Mouse (Mus musculus) v-Abl transformed pro-B cells (cell line): ENCODE measurements around the gene 1810049J17Rik.

Experiments
- in situ Hi-C, 2 experiments: fragments of 400-800 bp; cut with MboI; formaldehyde crosslinking; loops; one replicate each; pipeline ENCODE4 v1.15.1; 2025; ENCODE audit not compliant: unreplicated experiment in 2 of 2

1810049J17Rik gene

GRCm38 (mm10) chr15:12351470-12351869 lies 29.8 kb upstream of the 1810049J17Rik start:
- in situ Hi-C loops = no loop called here

DNA sequence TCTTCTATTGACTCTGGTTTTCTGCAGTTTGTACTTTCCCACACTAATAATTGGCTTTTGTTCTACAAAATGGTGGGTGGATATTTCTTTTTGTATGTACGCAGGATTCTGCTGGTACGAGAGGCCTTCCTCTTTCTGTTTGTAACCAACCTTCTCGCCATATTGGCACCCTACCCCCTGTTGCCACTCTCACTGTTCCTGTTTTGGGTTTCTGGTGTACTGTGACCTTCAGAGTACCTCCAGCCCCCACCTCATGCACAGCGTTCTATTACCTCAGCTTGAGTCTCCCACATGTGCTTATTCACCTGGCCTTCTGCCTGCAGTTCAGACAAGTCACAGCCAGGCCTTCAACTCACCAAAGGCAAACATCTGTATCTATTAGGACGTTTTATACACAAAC lies 28.1 kb upstream of the 1810049J17Rik start:
- in situ Hi-C loops = no loop called here

GRCm38 (mm10) chr15:12348950-12349349 lies 27.3 kb upstream of the 1810049J17Rik start:
- in situ Hi-C loops = no loop called here

GRCm38 (mm10) chr15:12346916-12347315 lies 25.2 kb upstream of the 1810049J17Rik start:
- in situ Hi-C loops = no loop called here

GRCm38 (mm10) chr15:12341401-12341758 lies 19.7 kb upstream of the 1810049J17Rik start:
- in situ Hi-C loops = no loop called here

- in situ Hi-C loops = no loop called here
Observed at GRCm38 (mm10) chr15:12340536-12341400, 19.1 kb upstream of the 1810049J17Rik start.

- in situ Hi-C loops = no loop called here
Observed at GRCm38 (mm10) chr15:12337779-12338137, 16.1 kb upstream of the 1810049J17Rik start.

DNA sequence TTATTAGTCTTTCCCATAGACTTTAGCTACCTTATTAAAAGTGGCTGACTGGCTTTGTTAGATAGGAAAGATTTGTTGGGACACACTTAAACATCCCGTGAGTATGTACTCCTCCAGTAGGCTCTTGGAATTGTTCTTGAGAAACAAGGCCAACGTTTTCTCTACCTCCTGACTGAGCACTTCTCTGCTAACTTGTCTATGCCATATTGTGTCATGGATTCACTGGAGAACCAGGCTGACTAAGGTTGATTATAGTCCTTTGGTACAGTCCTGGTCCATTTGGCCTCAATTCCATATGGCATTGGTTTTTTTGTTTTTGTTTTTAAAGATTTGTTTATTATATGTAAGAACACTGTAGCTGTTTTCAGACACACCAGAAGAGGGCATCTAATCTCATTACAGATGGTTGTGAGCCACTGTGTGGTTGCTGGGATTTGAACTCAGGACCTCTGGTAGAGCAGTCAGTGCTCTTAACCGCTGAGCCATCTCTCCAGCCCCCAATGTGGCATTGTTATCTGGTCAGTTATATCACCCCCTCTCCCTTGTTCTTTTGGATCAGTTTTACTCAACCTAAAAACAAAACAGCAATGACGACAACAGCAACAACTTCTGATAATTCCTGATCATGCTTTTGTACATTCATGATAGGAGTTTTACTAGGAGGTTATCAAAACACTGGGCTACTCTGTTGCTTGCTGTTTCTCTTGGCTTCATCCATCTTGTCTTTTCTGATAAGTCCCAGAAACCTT lies 15.5 kb upstream of the 1810049J17Rik start:
- in situ Hi-C loops = no loop called here

GRCm38 (mm10) chr15:12334381-12334780 lies 12.7 kb upstream of the 1810049J17Rik start:
- in situ Hi-C loops = no loop called here

DNA sequence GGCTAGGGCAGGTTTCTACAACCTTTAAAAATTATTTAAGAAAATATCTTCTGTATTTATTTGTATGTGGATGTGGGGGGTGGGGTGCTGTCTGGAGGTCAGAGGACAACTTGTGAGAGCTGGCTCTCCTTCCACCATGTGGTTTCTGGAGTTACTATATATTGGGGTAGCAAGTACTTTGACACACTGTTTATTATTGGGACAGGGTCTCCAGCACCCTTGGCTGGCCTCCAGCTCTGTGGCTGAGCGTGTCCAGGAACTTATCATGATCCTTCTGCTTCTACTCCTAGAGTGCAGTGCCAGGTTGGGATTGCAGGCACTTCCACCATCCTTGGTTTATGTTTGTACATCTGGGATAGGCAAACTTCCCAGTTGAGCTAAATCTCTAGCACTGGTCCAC lies 9.6 kb upstream of the 1810049J17Rik start:
- in situ Hi-C loops = no loop called here

GRCm38 (mm10) chr15:12330892-12331291 lies 9.2 kb upstream of the 1810049J17Rik start:
- in situ Hi-C loops = no loop called here

GRCm38 (mm10) chr15:12330389-12330788 lies 8.7 kb upstream of the 1810049J17Rik start:
- in situ Hi-C loops = no loop called here

- in situ Hi-C loops = no loop called here
Observed at GRCm38 (mm10) chr15:12324326-12324725, 2.6 kb upstream of the 1810049J17Rik start.

GRCm38 (mm10) chr15:12322676-12323402 lies 1.1 kb upstream of the 1810049J17Rik start:
- in situ Hi-C loops = no loop called here

DNA sequence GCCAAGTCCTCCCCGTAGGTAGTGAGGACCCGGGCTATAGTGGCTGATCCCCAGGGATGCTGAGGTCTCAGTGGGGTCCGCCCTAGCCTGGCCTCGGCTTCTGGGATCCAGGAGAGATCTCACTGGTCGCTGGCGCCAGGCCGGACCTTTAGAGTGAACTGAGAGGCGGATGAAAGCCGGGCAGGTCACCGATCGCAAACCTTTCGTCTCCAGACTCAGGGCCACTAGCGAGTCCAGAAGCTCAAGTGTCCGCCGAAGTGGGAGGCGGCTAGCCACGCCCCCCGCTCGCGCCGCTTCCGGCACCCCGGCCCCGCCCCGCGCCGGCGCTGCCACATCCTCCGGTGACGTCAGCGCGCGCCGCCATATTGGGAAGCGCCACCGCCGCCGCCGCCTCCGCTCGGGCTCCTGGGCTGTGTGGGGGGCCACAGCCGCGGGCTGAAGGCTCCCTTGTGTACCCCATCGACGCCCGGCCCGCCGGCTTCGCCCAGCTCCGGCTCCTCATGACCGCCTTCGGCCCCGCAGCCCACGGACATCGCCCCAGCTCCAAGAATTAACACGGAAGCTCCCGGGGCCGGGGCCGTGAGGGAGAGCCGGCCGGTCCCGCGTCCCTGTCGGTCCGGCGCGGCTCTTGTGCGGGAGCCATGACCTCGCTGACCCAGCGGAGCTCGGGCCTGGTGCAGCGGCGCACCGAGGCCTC lies 460 bp downstream of the 1810049J17Rik start, which contains the start of gene Golph3:
Gene Golph3, plus strand, starts transcription at position 360 of the 697 bp plus-strand sequence.
- in situ Hi-C loops = no loop called here

GRCm38 (mm10) chr15:12320441-12321090 lies 1.1 kb downstream of the 1810049J17Rik start:
- in situ Hi-C loops = no loop called here

DNA sequence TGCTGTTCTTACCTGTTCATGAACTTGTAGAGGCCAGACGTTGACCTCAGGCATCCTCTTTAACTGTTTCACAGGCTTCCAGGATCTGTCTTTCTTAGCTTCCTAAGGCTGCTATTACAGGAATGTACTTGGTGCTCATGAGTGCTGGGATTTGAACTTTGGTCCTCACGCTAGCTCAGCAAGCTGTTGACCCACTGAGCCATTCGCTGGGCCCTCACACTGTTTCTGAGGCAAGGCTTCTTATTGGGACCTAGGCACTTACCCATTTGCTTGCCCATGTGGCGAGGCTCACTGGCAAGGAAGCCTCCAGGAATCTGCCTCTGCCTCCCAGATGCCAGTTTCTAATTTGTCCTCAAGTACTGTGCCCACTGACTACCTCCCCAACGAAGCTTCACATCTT lies 1.8 kb downstream of the 1810049J17Rik start:
- in situ Hi-C loops = no loop called here

GRCm38 (mm10) chr15:12318451-12318850 lies 3.2 kb downstream of the 1810049J17Rik start:
- in situ Hi-C loops = no loop called here

DNA sequence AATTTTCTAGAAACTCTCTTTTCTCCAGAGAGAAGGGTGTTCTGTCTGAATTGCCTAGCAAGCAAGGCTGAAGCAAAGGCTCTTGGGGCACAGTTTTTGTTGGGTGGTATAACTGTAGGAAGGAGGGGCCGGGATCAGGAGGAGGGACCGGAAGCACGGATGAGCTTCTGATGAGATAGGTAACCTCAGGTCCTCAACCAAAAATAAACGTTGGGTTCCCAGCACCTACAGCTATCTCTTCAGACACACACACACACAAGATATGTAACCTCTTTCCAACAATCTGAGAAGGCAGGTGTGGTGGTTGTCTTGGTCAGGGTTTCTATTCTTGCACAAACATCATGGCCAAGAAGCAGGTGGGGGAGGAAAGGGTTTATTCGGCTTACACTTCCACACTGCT lies 4.4 kb downstream of the 1810049J17Rik start:
- in situ Hi-C loops = no loop called here

- in situ Hi-C loops = no loop called here
Observed at GRCm38 (mm10) chr15:12315996-12316395, 5.7 kb downstream of the 1810049J17Rik start.
